Mouse (Mus musculus): Measurements from ENCODE around the gene B4galnt4.

Gene B4galnt4

GRCm38 (mm10) chr7:141120605-141121004, 59.7 kb downstream of the B4galnt4 start:
- no peak for DNase-seq (ENCODE audit: low read depth, low spot score)

GRCm38 (mm10) chr7:141121051-141121531, 60.2 kb downstream of the B4galnt4 start:
- no peak for DNase-seq (ENCODE audit: low read depth, low spot score)

All from mesoderm, embryonic 11.5 days (tissue).